Mouse (Mus musculus): ENCODE measurements around the gene Fcamr.
A peak's percentile ranks its signal among the peaks of the same experiment; 100 is the strongest.

Gene Fcamr

DNA sequence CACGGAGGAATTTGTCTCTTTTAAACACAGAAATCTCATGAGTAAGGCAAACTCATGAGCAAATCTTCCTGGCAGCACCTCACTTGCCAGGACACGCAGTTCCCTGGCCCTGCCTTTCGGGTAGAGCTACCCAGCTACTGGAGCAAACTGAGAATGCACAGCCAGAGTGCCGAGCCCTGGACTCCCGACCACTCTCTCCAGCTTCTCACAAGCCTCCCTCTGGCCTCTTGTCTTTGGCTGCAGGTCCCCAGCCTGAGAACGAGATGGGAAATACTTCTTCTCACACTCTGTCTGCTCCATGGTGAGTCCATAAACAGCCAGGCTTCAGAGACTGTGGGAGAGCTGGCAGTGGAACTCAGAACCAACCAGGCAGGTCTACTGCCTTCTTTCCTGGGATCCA lies 2.3 kb downstream of the Fcamr start:
- DNase-seq, result no peak

DNA sequence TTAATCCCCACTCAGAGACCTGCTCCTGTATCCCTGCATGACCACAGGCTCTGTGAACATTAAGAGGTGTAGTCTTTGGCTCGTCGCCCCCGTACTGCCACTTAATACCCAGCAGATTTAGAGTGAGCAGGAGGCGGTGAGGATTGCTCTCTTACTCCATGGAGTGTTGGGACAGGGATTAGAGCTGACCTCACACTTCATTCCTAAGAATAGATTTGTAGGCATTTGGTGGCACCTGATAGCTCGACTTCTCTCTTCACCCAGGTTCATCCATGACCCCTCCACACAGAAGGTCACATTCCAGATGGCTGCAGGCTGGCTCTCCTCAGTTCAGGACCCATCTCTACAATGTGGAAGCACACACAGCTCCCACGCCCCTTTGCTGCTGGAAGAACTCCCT lies 3.6 kb downstream of the Fcamr start:
- peak; percentile 23 to 38 for DNase-seq

DNA sequence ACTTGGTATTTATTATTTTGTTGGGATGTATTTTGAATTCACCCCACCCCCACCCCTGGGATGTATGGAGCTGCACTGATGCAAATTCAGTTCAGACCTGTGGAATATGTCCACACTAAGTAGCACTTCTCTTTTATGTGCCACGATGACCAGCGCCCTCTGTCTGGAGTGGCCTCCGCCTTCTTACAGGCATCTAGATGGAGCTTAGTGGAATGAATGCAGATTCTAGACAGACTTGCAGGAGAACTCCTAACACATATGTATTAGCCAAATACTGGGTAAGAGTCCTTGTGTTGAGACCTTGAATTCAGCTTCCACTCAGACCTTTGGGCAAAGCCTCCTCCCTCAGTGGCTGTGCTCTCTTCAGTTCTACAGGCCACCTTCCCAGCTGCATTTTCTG lies 10.2 kb downstream of the Fcamr start:
- no peak for DNase-seq

DNA sequence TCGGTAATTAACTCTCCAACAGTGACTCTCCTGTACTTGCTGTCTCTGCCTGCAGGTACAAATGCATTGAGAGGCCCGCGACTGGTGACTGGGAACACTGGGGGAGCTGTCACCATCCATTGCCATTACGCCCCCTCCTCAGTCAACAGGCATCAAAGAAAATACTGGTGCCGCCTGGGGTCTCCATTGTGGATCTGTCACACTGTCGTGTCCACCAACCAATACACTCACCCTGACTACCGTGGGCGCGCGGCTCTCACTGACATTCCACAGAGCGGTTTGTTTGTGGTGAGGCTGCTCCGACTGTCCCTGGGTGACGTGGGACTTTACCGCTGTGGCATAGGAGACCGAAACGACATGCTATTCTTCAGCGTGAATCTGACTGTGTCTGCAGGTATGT lies 10.6 kb downstream of the Fcamr start:
- DNase-seq, result no peak

DNA sequence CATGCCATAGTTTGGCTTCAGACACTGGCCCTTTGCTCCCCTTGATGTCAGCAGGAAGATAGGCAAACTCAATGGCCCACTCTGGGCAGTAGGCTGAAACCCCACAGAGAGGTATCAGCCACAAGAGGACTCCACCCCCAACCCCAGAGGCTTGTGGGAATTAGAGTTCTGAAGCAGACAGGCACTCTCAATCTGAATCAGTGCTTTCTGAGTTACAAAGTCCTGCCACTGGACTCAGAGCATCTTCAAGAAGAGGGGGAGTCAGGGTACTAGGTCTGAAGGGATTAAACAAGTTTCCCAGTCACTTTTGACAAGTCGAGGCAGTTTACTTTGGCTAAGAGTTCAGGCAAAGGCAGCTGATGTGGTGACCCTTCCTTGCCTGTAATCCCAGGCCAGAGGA lies 19.0 kb downstream of the Fcamr start:
- DNase-seq, result no peak

DNA sequence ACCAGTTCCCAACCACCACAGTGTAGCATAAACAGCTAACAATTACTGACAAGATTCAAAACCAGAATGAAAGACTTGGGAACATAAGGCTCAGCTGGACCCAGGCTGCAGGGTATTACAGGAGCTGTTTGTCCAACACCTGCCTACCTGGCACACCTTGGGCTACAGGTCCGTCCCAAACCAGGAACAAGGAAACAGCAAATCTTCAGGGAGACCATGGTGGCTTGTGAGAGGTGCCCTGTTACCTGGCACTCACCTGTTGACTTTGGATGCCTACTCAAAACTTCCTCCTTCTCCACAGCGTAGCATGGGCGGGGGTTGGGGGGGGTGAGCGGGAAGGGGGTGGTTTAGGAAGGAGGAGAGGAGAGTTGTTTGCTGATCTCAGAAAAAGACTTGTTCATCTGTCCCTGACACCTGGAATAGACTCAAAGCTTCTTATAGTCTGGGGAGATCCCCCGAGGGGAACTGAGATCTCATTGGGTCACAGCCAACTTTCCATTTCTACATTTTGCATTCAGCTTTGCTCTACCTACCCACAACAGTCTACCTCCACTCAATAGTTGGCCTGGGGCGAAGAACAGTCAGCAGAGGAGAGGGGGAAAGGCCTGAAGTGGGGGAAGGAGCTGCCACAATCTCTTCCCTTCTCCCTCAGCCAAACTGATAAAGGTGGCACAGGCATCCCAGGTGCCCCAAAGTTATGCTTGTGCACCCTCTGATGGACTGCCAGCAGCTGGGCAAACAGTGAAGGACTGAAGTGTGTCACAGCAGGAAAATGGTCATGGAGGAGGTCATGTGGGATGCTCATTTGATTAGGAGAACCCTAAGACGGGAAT lies 19.8 kb downstream of the Fcamr start:
- peak; percentile 52 to 67 for DNase-seq

DNA sequence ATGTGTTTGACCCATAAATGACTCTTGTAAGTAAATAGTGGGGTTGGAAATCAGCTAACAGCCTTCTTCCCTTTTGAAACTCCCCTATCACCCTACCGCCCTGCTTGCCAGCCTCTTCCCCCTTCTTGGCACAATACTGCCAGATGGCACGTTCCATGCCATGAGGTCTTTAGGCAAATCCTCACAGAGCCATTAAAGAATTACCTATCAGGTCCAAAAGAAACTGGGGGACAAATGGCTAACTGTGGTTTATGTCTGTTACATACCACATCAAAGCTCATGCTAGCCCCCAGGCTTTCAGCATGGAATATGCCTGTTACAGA lies 20.4 kb downstream of the Fcamr start:
- peak; percentile 18 to 50 for DNase-seq

DNA sequence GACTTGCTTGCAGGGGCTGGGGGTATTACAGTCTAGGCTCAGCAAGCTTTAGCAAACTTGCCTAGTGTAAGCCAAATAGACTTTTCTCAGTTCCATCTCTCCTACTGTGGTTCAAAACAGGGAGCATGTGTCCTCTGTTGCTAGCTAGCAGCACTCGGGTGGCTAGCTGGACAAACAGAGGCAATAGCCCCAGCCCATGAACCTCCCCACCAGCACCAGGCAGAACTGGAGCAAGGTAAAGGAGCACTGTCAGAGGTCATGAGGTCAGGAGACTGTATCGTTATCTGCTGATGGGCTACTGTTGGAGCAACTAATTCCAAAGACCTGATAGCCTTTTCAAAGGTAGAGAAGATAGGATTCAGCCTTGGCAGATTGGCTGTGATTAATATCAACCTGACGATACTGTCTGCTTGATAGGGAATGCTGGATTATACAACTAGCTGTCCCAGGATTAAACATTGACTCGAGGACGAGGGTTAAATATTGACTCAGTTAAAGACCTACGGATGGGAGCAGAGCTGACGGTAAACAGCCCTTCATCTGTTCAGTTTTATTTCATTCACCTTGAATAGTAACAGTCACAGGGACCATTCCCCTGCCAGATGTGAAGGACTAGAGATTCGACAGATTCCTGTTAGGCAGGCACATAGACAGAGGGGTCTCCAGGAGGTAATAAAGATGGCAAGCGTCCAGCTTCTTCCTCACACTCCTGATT lies 21.4 kb downstream of the Fcamr start:
- DNase-seq, result no peak

DNA sequence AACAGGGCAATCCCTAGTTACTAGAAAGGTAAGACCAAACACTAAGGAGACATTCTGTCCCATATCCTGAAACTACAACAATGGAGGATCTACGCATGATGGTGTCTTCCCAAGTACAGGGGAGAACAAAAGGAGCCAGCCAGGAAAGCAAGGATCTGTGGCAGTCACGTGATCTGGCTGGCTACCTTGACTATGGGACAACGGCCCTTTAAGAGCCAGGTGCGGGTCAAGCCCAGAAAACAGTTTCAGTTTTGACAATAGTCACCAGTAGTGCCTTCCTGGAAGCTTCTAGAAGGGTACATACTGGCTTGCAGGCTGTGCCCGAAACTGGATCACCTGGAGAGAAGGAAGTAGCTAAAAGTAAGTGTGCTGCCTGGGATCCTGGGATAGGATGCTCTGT lies 25.7 kb downstream of the Fcamr start, which contains the start of gene Pigr:
Gene Pigr, plus strand, starts transcription at position 237 of the 400 bp plus-strand sequence.
- DNase-seq, result peak; percentile 42 to 49

DNA sequence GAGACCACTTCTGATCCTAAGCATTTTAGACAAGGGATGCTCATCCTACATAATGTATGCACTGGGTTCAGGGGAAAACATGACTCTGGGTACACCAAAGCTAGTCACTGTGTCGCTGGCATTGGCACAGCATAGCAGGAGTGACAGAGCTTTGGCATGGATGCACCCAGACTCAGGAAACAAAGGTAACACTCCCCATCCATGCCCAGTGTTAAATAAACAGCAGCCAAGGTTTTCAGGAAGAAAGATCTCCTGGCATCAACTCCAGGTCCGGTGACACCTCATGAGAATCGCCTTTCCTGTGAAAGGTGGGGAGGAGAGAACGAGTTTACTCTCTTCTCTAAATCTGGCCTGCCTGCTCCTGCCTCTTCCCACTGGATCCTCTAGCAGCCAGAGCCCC lies 28.0 kb downstream of the Fcamr start:
- DNase-seq, result no peak

DNA sequence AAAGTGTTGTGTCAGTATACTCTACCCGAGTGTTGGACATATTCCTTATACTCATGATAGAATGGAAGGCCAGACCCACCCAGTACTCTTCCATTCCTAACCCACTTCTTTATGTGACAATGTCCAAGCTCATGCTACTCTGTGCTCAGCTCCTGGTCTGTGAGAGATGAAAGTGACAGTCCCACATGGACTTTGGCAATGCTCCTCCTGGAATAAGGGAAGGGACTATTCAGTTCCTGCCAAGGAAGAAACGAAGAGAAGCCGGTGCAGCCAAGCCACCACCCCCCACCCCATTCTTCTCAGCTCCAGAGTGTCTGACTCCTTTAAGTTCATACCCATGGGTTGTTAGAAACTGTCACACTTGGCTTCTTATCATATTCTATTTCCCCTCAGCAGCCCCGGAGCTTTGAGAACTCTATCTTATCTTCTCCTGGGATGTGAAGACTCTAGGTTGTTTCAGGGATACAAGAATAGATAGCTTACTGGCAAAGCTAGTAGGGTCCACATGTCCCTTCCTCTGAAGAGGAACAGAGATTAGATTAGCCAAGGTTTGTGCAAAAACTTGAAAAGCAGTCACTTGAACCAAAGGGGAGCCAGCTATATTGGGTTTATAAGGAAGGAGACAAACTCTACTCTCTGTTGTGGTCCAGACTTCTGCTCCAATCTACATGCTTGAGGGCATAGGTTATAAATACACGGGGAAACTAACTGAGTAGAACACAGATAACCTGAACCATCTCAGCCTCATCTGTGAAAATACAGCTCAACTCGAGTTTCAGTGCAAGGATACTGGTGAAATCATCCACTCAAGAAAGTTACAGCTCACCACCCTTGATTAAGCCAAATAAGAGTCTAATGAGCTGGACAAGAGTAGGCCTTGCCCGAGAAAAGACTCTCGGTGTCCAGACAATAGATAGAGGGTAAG lies 29.5 kb downstream of the Fcamr start:
- no peak for DNase-seq

DNA sequence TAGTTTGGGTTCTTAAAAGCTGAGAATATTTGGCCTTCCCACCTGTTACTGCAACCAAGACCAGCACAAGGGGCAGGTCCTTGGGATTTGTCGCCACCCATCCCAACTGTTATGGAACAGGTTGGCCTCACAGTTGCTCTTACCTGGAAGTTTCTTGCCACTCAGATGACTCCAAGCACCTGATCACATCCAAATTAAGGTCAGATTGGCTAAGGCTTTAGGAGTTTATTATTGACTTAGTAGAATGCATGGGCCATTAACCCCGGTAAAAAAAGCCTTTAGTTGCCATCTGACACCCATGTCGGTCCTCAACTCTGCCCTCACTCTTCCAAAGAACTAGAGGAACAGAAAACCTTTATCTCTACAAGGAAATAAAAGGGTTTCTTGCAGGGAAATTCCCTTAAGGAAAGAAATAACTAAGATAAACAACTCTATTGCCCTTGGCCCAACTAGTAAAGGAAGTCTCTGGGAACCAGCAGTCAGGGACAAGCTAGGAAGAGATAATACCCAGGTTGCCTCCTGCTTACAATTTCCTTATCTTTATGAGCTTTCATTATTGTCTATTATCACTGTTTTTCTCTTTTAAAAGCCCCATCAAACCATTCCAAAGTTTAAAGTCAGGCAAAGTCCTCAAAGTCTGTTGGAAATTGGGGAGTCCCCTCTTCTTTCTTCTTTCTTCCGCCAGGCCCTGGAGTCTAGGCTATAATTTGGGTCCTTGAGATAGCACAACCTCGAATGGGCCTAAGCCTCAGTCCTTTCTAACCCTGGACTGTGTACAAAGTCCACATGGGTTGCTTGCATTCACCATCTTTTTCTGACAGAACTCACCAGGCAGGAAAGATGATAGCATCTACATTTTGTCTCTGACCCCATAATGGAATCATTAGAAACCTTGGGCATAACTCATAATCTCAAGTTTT lies 31.8 kb downstream of the Fcamr start:
- no peak for DNase-seq

DNA sequence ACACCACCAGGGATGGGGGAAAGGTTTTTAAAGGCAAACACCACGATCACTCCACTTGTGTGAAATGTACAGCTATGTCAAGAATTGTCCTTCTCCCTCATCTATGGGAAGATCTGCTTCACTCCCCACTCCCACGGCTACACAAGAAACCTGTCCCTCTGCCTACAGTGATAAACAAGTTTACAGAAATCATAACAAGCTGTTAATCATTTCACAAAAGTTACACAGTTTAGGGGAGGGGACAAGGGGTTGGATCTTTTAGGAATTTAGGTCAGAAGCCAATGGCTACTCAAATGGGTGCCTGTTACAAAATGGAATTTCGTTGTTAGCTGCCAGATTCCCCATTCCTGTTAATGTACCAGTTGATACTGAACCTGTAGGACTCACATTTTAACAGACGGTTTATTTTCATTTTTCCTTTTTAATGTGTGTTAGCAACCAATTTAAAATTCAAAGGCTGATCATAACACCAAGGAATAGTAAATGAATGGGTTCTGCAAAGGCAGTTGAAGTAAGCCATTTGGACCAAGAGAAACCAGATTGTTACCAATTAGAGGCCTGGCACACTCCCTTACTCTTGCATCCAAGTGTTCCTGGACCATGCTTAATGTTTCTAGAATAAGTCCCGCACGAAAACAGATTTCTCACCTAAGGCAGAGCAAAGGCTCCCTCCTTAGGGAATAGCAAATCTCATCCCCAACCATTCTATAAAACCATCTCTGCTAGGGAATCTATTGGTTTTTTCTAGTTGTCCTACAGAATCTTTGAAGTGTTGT lies 34.6 kb downstream of the Fcamr start:
- no peak for DNase-seq

DNA sequence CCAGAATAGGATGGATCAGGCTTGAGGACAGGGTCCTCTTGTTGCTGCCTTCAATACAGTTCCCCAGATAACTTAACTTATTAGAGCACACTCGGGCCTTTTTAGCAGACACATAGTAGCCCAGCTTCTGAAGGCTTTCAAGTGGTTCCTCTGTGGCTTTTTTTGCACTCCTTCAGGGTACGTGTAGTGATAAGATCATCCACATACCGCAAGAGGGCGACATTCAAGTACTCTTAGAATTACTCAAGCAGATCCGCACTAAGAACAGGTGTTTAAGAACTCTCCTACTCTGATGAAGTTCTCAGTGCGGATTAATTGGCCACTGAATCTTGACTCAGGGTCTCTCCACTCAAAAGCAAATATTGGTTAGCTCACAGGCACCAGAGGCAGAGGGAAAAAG lies 37.6 kb downstream of the Fcamr start:
- peak; percentile 23 to 47 for DNase-seq

DNA sequence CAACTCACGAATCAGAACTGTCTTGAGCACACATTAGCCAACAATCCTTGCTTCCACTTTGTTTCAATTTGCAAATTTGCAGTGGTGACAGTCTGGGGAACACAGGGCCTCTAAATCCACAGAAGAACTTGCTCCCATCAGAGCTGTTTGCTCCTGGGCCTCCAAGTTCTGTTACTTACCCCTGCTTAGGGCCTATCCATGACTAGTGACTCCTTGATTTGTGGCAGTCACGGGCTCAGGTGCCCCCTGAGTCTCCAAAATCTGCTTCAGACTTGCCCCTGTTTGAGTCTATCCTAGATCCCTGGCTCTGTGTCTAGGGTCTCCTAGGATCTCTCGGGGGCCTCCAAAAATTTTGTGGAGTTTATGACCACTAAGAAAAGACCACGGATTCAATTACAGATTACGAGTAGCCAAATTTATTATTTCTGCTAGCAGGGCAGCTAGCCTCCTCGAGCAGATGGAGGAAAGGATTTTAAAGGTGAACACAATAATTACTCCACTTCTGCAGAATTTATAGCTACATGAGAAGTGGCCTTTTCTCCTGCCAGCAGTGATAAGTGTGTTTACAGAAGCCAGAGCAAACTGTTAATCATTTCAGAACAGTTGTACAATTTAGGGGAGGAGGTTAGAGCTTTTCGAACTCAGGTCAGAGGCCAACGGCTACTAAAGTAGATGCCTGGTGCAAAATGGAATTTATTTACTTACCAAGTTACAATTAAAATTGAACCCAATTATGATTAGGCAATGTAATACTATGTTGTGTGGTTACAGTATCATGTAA lies 40.1 kb downstream of the Fcamr start:
- DNase-seq, result no peak

DNA sequence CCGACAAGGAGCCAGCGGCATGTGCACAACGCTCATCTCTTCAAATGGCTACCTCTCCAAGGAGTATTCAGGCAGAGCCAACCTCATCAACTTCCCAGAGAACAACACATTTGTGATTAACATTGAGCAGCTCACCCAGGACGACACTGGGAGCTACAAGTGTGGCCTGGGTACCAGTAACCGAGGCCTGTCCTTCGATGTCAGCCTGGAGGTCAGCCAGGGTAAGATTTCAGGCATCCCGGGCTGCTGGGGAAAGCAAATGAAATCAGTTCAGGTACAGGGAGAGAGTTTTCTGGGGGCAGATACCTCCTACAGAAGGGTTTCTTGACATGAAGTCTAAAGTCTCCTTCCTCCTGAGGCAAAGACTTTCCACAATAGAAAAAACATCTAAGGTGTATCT lies 40.9 kb downstream of the Fcamr start:
- DNase-seq, result no peak

DNA sequence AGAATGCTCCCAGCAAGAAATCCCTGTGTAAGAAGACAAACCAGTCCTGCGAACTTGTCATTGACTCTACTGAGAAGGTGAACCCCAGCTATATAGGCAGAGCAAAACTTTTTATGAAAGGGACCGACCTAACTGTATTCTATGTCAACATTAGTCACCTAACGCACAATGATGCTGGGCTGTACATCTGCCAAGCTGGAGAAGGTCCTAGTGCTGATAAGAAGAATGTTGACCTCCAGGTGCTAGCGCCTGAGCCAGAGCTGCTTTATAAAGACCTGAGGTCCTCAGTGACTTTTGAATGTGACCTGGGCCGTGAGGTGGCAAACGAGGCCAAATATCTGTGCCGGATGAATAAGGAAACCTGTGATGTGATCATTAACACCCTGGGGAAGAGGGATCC lies 43.8 kb downstream of the Fcamr start:
- no peak for DNase-seq

DNA sequence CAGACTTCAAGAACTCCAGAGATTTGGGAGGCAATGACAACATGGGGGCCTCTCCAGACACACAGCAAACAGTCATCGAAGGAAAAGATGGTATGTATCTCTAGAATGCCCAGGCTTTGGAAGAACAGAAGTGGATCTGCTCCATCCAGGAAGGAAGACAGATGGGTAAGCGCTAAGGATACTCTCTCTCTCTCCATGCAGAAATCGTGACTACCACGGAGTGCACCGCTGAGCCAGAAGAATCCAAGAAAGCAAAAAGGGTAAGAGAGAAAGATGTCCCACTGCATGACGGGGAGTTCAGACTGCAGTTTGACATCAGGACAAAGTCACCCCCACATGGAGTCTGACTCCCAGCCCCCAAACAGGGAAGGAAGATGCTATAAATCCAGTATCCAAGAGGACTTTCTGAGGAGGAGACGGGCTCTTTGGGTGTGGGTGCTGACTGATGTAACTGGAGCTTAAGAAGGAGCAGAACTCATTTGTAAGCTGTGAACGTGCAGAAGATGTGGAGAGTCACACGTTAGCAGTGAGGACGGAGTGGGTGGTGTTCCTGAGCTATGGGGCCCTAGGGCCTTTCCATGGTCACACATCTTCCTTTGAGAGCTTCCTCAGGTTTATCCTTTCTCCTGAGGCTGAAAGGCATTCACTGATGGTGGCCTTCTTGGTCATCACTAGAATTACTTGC lies 49.0 kb downstream of the Fcamr start:
- no peak for DNase-seq

DNA sequence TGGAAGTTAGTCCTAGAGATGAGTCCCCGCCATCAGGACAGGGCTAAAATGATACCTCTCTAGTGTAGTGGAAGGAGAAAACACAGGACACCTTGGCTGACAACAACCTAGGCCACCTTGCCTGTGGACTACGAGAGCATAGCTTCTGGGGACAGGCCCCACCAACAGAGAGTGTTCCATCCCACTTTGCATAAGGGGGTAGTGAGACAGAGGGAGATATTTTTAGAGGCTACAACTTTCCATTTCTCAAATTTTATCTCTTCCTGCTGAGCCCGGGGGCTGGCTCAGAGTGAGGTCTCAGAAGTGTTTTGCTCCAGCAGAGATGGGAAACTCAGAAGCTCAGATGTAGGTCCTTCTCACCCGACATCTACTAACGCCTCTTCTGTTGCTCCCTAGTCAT lies 49.7 kb downstream of the Fcamr start:
- no peak for DNase-seq

DNA sequence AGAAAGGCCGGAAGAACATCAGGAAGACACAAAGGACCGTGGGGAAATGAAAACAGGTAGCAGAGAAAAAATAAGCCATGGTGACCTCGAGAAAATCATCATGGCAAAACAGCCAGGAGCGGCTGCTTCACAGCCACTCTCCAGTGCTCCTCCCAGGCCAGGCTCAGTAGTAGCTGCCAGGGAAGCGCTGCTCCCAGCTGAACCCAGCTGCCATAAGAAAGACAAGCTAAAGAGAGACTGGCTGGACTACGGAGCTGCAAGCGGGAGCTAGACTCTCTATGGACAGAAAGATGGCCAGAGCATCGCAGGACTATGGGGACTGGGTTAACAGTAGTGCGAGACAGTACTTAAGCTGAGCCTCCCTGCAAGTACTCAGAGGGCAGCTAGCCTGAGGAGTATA lies 54.1 kb downstream of the Fcamr start:
- no peak for DNase-seq
